Mouse (Mus musculus) left cerebral cortex, postnatal 10 days (tissue): Measurements from ENCODE around the gene Laptm5. TPM values are rescaled to one million over a fixed set of nuclear protein-coding genes. Genes with fewer than 3 reads are reported as not detected.

Experiments used
- DNase-seq, 2 experiments: peaks; one replicate each; pipeline ENCODE4 v3.0.0; 2021 to 2022; ENCODE audit warnings: low spot score in 2 of 2, mixed read lengths in 1 of 2; ENCODE audit errors: extremely low spot score in 1 of 2
- intact Hi-C: fragments of 180-260 bp; cut with DNase I; formaldehyde crosslinking; loops from one replicate; pipeline ENCODE4 v1.15.1; 2025
- total RNA-seq, 2 experiments: library from RNA; stranded (reverse); gene quantifications; 2 replicates each; pipeline ENCODE4 v1.2.3; 2021

Laptm5 gene
- total RNA-seq, 2 experiments from 2014 or later = 30.9 to 31.2 TPM

DNA sequence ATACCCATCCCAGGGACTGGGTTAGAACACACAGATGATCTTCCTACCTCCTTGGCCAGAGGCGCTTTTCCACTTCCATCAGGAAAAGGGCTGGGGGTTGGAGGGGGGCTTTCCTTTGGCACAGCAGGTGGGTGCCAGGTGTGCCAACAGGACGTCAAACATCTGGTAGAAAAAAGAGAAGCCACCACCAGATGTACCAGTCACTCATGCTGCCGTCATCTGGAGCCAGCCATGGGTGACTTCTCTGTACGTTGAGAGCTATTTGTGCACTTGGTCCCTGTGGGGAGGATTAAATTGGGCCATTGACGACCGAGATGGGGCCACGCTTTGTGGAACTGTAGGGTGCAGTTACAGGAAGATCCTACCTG lies 2.7 kb downstream of the Laptm5 start:
- DNase-seq = no peak
- intact Hi-C loops = no loop called here

DNA sequence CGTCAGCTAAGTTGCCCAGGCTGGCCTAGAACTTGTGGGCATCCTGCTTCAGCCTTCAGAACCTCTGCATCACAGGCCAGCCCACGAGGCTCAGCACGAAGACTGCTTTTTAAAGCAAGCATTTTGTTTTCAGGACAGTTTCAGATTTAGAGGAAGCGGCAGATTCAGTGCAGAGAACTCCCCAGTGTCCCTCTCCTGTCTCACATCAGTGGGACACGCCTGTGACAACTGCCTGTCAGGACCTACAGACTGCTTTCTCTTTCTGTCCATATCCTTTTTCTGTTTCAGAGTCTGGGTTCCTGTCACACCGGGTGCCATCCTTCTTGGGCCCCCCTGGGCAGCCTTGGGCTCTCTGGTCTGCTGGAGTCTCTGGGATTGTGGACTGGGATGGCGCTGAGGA lies 3.7 kb downstream of the Laptm5 start:
- no peak for DNase-seq
- intact Hi-C loops = no loop called here

DNA sequence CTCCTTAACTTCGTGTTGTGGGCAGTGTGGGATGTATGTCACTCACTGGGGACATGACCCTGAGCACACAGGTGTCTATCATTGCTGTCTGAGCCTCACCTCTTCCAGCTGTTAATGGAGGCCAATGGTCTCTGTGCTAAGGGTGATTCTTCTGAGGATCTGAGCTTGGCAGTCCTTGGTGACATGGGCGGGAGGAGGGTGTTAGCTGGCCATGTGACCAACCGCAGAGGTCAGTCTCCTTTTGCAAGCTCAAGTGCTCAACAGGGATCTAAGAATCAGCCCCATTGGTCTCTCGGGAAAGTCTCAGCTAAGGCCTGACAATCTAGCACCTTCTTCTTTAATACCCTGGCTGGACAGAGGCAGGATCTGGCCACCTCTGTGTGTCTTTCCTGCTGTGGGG lies 4.6 kb downstream of the Laptm5 start:
- DNase-seq = no peak
- intact Hi-C loops = no loop called here

DNA sequence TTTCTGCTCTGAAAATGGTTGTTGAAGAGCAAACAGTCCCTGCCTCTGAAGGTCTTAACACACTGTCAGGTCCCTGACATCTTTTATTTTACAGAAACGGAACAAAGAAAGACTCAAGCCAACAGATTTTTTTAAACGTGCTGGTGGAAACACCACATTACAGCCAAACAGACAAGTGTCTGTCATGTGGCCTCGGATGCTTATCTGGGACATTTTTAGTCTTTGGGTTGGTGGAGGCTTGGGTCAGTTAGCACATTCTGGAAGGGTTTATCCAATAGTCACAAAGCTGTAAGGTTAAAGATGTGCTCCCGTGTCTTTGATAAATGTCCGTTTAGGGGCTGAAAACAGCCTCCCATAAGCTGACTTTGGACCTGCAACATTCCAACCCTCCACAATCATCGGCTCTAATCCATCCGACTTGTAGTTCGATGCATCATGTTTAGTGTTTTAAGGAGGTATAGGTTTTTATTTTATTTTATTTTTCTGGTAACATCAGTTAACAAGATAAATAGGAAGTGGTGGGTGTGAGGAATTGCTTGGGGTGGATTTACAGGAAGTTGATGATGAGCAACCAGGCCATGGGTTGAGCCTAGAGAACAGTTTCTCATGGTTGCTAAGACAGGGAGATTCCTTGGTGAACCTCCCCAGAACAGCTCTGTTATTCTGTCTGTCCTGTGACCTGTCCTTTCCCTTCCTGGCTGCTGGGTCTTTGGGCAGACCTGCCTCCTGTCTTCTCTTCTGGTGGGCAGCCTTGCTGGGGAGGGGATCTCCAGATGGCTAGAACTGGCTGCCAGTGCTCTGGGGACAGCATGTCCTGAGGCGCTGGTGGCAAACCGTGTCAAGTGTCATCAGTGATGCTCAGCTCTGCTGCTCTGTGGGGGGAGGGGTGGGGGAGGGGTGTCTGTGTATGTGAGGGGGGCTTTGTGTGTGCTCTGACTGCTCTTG lies 6.2 kb downstream of the Laptm5 start:
- no peak for DNase-seq
- intact Hi-C loops = no loop called here

DNA sequence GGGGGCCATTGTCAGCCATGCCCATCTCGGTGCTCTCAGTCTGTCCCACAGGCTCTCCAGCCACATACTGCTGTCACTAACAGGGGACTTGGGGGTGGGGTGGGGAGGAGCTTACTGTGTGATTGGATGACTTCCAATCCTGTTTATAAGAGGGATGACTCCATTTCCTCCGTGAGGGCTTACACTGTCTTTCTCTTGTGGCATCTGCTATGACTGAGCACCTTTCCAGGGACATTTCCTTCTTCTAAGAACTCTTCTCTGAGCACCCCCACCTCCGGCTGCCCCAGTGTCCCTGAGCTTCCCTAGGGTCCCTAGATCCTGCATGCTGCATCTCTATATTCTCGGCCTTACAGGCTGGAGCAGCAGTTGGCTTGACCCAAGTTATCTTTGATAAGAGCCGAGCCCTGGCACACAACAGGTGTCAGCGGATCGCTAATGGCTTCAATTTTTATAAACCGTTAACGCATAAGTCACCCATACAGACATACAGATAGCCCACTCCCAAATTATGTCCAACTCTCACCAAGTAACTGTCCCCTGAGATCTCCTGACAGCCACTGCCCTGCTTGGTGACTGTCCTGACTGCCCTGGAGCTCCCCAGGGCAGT lies 6.9 kb downstream of the Laptm5 start:
- intact Hi-C loops = no loop called here
- no peak for DNase-seq

DNA sequence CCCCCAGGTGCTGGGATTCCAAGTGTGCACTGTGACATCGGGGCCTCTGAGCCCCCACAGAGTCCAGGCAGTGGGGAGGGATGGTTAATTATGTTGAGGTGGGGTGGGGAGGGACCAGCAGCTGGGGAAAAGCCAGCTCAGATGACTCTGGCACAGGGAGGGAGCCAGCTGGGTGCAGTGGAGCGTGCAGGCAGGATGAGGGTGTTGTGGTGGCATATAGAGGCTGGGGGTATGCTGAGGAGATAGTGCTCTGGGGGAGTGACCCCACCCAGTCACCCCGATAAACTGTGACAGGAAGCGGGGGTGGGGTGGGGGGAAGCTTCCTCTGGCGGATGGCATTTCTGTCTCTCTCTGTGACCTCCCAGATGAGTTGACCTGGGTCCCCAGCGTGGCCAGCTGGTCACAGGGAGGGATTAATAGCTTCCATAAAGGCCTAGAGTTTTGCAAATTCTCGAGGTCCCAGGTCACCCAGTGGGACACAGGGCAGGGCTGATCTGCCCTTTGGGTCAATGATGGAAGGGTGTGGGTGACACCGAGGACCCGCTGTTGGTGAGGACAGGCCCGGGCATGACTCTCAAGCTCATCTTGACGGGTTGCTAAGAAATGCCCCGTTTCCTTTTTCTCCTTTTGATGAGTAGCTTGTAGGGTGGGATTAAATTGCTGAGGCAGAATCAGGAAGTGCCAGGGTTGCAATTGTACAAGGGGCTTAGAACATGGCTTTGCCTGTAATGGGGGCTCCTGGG lies 8.2 kb downstream of the Laptm5 start:
- intact Hi-C loops = no loop called here
- DNase-seq = no peak

DNA sequence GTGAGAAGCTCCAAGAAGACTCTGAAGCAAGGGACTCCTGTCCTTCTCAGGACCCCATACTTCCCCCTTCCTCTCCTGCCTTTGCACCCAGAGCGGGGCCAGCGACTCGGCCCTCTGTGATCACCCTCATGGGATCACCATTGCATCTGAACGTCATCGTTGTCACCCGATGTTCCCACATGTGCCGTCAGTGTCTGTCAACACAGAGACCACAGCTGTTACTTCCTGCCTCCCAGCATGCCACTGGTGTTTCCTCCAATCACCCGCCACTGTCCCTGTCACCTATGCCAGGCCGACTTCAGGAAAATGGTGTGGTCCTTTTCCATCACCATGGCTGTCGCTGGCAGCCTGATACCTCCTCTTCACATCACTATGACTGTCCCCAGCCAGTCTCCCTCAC lies 9.1 kb downstream of the Laptm5 start:
- intact Hi-C loops = no loop called here
- DNase-seq = no peak

DNA sequence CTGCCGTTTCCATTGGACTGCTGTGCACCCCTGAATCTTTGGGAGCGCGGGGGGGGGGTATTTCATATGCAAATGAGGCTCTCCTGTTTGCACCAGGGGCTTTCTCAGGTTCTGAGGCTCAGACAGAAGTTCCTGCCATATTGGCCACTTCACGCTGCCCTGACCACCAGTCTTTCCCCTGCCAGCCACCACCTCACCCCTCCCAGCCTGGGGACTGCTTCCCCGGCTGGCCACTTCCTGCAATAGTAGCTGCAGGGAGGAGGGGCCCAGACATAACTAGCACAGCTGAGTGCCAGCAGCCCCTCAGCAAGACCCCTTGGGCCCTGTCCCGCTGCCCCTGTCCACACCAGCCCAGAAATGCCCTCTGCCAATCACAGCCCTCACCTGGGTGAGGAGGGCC lies 13.3 kb downstream of the Laptm5 start:
- DNase-seq = no peak
- intact Hi-C loops = no loop called here

DNA sequence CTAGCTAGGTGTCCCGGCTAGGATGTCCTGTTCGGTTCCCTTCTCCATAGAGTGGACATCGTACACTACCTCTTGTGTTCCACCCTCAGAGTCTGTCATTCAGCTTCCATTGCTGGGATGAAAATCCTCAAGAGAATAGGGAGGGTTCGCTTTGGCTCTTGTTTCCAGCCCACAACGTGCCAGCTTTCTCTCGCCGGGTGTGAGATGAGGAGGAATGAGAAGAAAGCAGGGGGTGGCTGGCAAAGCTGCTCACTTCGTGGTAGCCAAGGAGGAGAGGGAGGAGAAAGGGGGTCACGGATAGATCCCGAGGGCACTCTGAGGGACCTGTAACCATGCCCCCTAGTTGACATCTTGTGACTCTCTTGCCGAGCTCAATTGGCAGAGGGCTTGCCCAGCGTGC lies 14.9 kb downstream of the Laptm5 start:
- no peak for DNase-seq
- intact Hi-C loops = no loop called here

DNA sequence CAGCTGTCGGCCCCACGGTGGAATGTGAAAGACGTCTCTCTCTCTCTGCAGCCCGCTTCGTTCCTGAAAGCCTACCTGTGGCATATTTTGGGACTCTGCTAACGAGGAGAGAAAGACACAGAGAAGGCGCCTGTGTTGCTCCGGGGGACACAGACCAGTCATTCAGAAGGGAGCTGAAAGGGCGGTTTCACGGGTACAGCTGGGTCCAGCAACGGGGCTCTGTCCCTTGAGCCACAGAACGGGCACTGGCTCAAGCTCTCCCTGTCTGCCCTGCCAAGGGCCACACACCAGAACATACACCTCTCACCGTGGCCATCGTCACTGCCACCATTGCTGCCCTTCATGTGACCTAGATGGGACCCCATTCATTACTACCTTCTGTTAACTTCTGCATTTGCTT lies 29.7 kb downstream of the Laptm5 start:
- intact Hi-C loops = no loop called here
- DNase-seq = no peak

DNA sequence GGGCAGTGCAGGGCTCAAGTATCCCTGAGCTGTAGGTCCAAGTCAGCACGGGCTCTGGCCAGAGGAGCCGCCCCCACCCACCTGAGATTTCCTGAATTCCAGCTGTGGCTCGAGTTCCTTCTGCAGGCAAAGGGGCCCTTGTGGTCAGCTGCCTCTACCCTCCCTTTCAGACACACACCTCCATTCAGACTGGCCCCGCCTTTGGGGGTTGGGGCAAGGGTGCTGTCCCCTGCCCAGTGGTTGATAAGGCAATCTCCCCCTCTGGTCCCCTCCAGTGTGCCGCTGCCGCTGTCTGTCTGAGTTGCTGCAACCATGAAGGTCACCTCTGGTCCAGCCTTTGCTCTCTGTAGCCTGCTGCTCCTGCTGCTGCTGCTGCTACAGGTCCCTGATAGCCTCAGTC lies 31.2 kb downstream of the Laptm5 start, which contains the start of gene Matn1:
Gene Matn1, plus strand, starts transcription at position 274 of the 400 bp plus-strand sequence.
- intact Hi-C loops = no loop called here
- DNase-seq = no peak

DNA sequence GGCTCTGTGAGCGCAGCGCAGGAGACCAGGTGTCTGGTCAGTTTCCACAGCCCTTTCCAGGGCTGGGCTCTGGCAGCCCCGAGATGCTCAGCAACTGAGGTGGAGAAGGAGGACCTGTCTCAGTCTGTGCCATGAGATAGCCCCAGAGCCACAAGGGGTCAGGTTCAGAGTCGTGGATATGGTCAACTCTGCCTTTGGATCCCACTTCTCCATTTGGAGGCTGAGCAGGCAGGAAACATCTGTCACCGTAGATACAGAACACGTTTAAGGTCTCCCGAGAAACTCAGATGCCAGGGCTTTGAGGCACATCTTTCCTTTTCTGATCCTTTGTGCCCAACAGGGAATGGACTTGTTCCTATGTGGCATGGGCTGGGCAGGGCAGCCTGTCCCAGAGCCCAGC lies 31.9 kb downstream of the Laptm5 start:
- intact Hi-C loops = no loop called here
- DNase-seq = no peak

DNA sequence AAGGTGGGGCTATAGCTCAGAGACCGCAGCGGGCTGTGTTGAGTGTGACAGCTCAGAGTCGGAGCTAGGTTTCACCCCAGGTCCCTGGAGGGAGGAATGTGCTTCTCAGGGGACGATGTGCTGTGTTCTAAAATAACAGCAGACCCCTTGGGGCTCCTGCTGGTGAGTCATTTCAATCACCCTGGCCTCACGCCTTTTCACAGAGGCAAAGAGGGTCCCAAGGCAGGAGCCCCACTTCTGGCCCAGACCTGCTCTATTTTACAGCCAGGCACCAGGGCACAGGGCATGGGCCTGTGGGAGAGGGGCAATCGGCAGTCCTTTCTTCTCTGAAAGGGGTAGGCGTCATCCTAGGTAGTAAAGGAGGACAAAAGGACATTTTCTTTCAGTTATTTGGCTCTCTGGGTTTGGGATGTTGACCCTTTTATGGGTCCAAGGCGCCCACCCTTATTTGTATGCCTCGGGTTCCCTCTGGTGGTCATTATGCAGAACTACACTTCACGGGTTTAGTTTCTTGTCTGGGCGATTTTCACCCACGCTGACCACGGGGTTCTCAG lies 34.2 kb downstream of the Laptm5 start:
- intact Hi-C loops = loop anchor here (1.0 to 2.0 kb wide), 2 partner anchors 51 to 156 kb away; no protein-coding TSS in a partner anchor
- no peak for DNase-seq

DNA sequence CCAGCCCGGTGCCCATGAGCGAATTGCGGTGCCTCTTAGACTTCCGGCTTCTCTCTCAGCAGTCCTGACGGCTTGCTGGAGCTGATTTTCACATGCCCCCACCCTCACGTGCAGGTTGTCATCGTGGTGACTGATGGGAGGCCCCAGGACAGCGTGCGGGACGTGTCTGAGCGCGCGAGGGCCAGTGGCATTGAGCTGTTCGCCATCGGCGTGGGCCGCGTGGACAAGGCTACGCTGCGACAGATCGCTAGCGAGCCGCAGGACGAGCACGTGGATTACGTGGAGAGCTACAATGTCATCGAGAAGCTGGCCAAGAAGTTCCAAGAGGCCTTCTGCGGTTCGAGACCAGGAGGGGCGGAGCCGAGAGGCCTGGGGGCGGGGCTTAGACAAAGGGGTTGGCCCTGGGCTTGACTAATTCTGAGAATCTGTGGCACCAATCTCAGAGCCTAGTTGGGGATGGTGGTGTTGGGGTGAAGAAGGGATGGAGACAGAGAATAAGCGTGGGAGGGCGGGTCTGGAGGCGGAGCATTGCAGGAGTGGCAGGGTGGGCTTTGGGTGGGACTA lies 37.0 kb downstream of the Laptm5 start:
- intact Hi-C loops = no loop called here
- DNase-seq = no peak

DNA sequence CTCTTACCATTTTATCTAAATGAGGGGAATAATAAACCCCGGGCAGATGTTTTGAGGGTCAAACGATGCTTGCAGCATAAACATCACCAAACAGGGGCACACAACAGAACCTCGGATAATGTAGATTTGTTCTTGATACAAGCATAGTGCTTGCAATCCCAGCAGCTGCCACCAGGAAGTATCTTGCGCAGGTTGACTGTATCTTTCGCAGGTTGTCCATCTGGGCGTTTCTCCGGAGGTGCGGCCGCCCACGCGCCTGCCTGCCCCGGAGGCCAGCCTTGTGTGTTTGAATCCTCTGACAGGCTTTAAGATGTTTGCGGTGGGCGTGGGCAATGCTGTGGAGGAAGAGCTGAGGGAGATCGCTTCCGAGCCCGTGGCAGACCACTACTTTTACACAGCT lies 39.6 kb downstream of the Laptm5 start:
- peak in 1 of 2 experiments; percentile 65 for DNase-seq
- intact Hi-C loops = no loop called here

DNA sequence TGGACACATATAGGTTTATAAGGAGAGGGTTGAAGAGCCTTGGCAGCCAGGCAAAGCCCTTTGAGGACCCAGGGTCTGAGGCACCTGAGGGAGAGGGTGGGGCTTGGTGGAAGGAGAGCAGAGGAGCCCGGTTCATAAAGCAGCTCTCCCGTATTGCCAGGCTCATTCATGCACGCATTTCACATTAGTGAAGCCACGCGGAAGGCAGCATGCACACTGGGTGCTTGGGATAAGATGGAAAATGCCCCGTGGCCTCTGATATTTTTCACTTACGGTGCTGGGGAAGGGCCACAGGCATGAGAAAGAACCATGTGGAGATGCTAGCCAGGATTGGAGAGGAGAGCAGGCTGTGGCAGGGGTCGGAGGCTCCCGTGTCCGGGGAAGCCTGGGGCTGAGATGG lies 44.2 kb downstream of the Laptm5 start:
- intact Hi-C loops = no loop called here
- no peak for DNase-seq

DNA sequence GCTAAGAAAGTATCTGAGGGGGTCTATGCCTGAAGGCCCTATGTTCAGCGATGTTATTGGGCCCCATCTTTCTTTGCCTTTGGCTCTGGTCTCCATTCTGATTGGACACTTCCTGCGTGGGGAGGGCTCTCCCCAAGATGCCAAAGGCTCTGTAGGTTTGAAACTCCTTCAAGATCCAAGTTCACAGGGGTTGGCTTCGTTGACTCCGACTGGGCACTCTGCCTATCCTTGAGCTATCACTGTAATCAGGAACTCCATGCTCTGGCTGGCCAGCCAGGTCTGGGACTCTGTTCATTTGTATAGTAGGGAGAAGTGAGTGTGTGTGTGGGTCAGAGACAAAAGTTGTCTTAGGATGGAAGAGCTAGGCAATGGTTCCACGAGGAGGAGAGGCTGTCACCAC lies 45.9 kb downstream of the Laptm5 start:
- DNase-seq = no peak
- intact Hi-C loops = no loop called here

DNA sequence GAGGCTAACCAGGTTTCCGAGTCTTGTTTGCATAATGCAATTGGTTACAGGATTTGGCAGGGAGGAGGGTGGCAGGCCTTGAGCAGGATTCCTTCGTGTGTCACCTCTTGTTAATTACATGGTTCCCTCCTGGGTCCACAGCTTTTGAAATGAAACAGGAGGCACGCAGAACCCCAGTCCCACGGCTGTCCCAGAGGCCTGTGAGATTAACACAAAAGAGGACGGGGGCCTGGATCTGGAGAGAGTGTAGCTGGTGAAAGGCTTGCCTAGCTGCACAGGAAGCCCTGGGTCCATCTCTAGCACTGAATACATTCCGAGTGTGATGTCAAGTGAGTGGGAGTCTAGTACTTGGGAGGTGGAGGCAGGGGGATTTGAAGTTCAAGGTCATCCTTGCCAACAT lies 46.8 kb downstream of the Laptm5 start:
- intact Hi-C loops = loop anchor here (1.0 to 5.0 kb wide), 4 partner anchors 293 to 879 kb away; partner anchors contain the start of gene Ptpru
- no peak for DNase-seq
